8 mouse cellular contexts compared by ENCODE assay signal in the genomic region with DNA sequence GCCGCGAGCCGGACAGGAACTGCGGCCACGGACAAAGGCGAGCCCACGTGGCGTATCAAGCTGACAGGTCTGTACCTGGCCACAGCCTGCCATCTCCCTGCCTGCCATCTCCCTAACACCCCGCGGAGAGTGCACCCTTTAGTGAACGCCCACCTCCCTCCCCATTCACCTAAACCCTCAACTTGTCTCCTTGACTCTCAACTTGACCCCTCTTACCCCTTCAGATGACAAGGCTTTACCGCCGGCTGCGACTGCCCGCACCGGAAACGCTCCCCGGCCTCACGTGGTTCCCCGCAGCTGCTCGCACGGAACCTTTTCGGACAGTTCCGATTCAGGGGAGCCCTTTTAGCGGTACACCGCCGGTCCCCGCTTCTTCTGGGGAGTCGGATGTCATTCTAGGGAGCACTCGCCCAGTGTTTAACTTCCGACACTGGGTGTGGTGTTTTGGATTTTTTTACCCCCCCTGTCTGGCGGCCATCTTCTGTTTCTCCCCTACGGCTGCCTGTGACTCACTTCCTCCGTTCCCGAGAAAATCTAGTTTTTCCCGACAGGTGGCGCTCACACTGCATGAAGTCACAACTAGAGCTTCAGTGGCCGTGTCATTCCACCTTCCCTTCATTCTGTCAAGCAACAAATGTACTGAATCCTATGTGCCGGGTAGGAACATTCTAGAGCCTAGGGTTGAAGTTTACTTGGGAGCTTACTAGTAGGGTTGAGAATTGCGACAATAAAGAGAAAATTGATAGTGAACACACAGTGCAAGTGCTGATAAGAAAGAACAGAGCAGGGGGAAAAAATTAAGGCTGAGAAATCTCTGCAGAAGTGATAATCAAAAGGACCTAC. TPM values are rescaled to one million over a fixed set of nuclear protein-coding genes. Genes with fewer than 3 reads are reported as not detected.
A peak's percentile ranks its signal among the peaks of the same experiment; 100 is the strongest.
DNase-seq lines count a peak whose midpoint lies in the region; ATAC-seq lines count a peak whose summit lies in the region.

A gene (minus strand): TSS at position 289 of the 843 bp plus-strand sequence.
A gene (minus strand): TSS at position 517 of the 843 bp plus-strand sequence.

- peaks cover 27% of the 10 kb centered on the region for H3K36me3 ChIP-seq in forebrain, embryonic 14.5 days (ENCODE audit: control insufficient read depth, insufficient read depth, low read length)
- H3K36me3 ChIP-seq in neural tube, embryonic 15.5 days, result peaks cover 25% of the 10 kb centered on the region

- H3K9me3 ChIP-seq in forebrain, embryonic 14.5 days (replicated peaks; ENCODE audit: control insufficient read depth, low read length), result no peaks in the 10 kb centered on the region
- H3K9me3 ChIP-seq in neural tube, embryonic 15.5 days (replicated peaks), result no peaks in the 10 kb centered on the region

- intact Hi-C loops in heart, postnatal 14 days (cut with DNase I), result loop anchor here (1.0 to 2.0 kb wide), 3 partner anchors 28 to 119 kb away; a partner anchor contains a TSS

- DNase-seq in ES-CJ7 (ENCODE audit: low read depth, low spot score), result peak; percentile 98
- DNase-seq in cerebellum, adult 11 months, result peak; percentile 97
- DNase-seq in forebrain, embryonic 14.5 days (ENCODE audit: low spot score), result peak; percentile 99
- DNase-seq in heart, postnatal 14 days, result peak; percentile 94 to 98
- peak; percentile 99 for DNase-seq in layer of hippocampus, adult 11-12 months (ENCODE audit: low spot score)
- peak; percentile 97 to 98 for DNase-seq in lung, adult 18-20 months
- peak; percentile 94 for DNase-seq in testis, postnatal 14 days (ENCODE audit: low spot score)

- WGBS in forebrain, embryonic 14.5 days, result under 1% methylated on average over 40 of the region's 40 CpGs
- WGBS in neural tube, embryonic 15.5 days, result under 1% methylated on average over 40 of the region's 40 CpGs

- H3K9ac ChIP-seq in forebrain, embryonic 14.5 days (ENCODE audit: low read length), result peak within 1 kb of the TSS; percentile 78
- H3K9ac ChIP-seq in neural tube, embryonic 15.5 days (replicated peaks), result peak within 1 kb of the TSS; percentile 64

- peak within 1 kb of the TSS; percentile 72 for H3K4me3 ChIP-seq in forebrain, embryonic 14.5 days (ENCODE audit: low read depth, low read length)
- H3K4me3 ChIP-seq in neural tube, embryonic 15.5 days (replicated peaks), result peak within 1 kb of the TSS; percentile 75

- peak within 1 kb of the TSS; percentile 73 for H3K4me2 ChIP-seq in forebrain, embryonic 14.5 days (ENCODE audit: low read length)
- H3K4me2 ChIP-seq in neural tube, embryonic 15.5 days, result peak within 1 kb of the TSS; percentile 83

- H3K27me3 ChIP-seq in forebrain, embryonic 14.5 days (replicated peaks; ENCODE audit: control insufficient read depth, insufficient read depth, low read length), result no peaks in the 10 kb centered on the region
- no peaks in the 10 kb centered on the region for H3K27me3 ChIP-seq in neural tube, embryonic 15.5 days (replicated peaks)

- H3K27ac ChIP-seq in forebrain, embryonic 14.5 days (ENCODE audit: low read depth, low read length), result peak within 1 kb of the TSS; percentile 71
- peak within 1 kb of the TSS; percentile 87 for H3K27ac ChIP-seq in neural tube, embryonic 15.5 days (replicated peaks)

- peak; percentile 96 for ATAC-seq in forebrain, embryonic 14.5 days
- peak; percentile 96 for ATAC-seq in neural tube, embryonic 15.5 days (ENCODE audit: low FRiP score)

- 0 out of 2 replicates have a peak, but pooled peaks cover 7% of the 10 kb centered on the region for H3K4me1 ChIP-seq in forebrain, embryonic 14.5 days (ENCODE audit: control insufficient read depth, insufficient read depth, low read length)
- H3K4me1 ChIP-seq in neural tube, embryonic 15.5 days, result peaks cover 22% of the 10 kb centered on the region

RNA-seq across cellular contexts. Expression of the first gene that starts in this region (rescaled TPM):
- polyA plus RNA-seq in forebrain, embryonic 14.5 days (2014; fragmentation: Nextera tagmentation; extraction: Ambion mirVana), result 359 and 434 TPM in 2 replicates
- total RNA-seq in heart, postnatal 14 days (2021), result 10 to 100 TPM; 16.9 to 26.8 TPM
- 377 and 385 TPM in 2 replicates for polyA plus RNA-seq in neural tube, embryonic 15.5 days (2015; fragmentation: Nextera tagmentation; extraction: Ambion mirVana)

RNA-seq across cellular contexts. Expression of the second gene that starts in this region (rescaled TPM):
- 391 and 476 TPM in 2 replicates for polyA plus RNA-seq in forebrain, embryonic 14.5 days (2014; fragmentation: Nextera tagmentation; extraction: Ambion mirVana)
- 10 to 100 TPM; 16.6 to 21.5 TPM for total RNA-seq in heart, postnatal 14 days (2021)
- polyA plus RNA-seq in neural tube, embryonic 15.5 days (2015; fragmentation: Nextera tagmentation; extraction: Ambion mirVana), result 321 and 363 TPM in 2 replicates

Comparison
In these comparisons a context has a peak if more than half of its experiments do, and no peak if none do; other contexts are left out.
1. Peak in every context shown above with its lines: DNase-seq, ATAC-seq, H3K4me3 ChIP-seq and H3K27ac ChIP-seq.